Mouse (Mus musculus) kidney, embryonic 14.5 days (tissue): Measurements from ENCODE around the gene Bag6. TPM values are rescaled to one million over a fixed set of nuclear protein-coding genes. Genes with fewer than 3 reads are reported as not detected.

Source experiments
- ATAC-seq: fragments of 200-750 bp; cut with Nextera tagmentation; 2 replicates; pipeline ENCODE4 v1.8.0; 2017; ENCODE audit warnings: moderate number of reproducible peaks, mild to moderate bottlenecking, moderate TSS enrichment, moderate library complexity; ENCODE audit not compliant: low FRiP score, low TSS enrichment
- H3K27ac ChIP-seq: fragments of 300-500 bp; sonication (generic); 2 replicates; pipeline ENCODE4 v1.5.1; 2014; ENCODE audit warnings: low read depth, mild to moderate bottlenecking, low read length, moderate library complexity, mixed read lengths
- H3K27me3 ChIP-seq: fragments of 300-500 bp; sonication (generic); 2 replicates; pipeline ENCODE4 v1.6.1; 2014; ENCODE audit warnings: mild to moderate bottlenecking, low read length; ENCODE audit not compliant: control insufficient read depth, insufficient read depth
- H3K36me3 ChIP-seq: fragments of 300-500 bp; sonication (generic); 2 replicates; pipeline ENCODE4 v1.6.1; 2014; ENCODE audit warnings: low read length, mixed read lengths; ENCODE audit not compliant: control insufficient read depth, insufficient read depth
- H3K4me1 ChIP-seq: fragments of 300-500 bp; sonication (generic); 2 replicates; pipeline ENCODE4 v1.6.1; 2014; ENCODE audit warnings: low read length, mixed read lengths; ENCODE audit not compliant: control insufficient read depth, insufficient read depth
- H3K4me2 ChIP-seq: fragments of 300-500 bp; sonication (generic); replicated peaks from 2 replicates; pipeline ENCODE4 v1.6.1; 2014; ENCODE audit warnings: low read depth, mild to moderate bottlenecking, low read length
- H3K4me3 ChIP-seq: fragments of 300-500 bp; sonication (generic); 2 replicates; pipeline ENCODE4 v1.5.1; 2014; ENCODE audit warnings: mild to moderate bottlenecking, low read length
- H3K9ac ChIP-seq: fragments of 300-500 bp; sonication (generic); 2 replicates; pipeline ENCODE4 v1.6.1; 2014; ENCODE audit warnings: low read depth, mild to moderate bottlenecking, low read length, moderate library complexity
- H3K9me3 ChIP-seq: fragments of 300-500 bp; sonication (generic); 2 replicates; pipeline ENCODE4 v1.6.1; 2016; ENCODE audit warnings: low read length; ENCODE audit not compliant: control insufficient read depth
- WGBS: fragments of 180-500 bp; shearing (Covaris S2); extraction: QIAGEN DNeasy Blood & Tissue Kit; methylation state at CpG from one replicate; pipeline ENCODE4 v1.1.7; 2014; 5-methylcytosine and 5-hydroxymethylcytosine counted together
- polyA plus RNA-seq: library from polyadenylated mRNA; unstranded; fragments of >200 nt; fragmentation: Nextera tagmentation; extraction: Ambion mirVana; gene quantifications from 2 replicates; pipeline ENCODE4 v1.2.1, GENCODE M21; 2014

Bag6 gene
- polyA plus RNA-seq = 82.6 and 99.0 TPM in 2 replicates

- no peaks in the 10 kb centered on the region for H3K9me3 ChIP-seq
- under 1% methylated on average over 66 of the region's 66 CpGs for WGBS
- peak within 1 kb of the TSS; percentile 69 for H3K4me2 ChIP-seq
- peak within 1 kb of the TSS; percentile 74 for H3K4me3 ChIP-seq
- H3K27me3 ChIP-seq = no peaks in the 10 kb centered on the region
- H3K36me3 ChIP-seq = peaks cover 23% of the 10 kb centered on the region
- peaks cover 12% of the 10 kb centered on the region; the same call in 1 of the 2 replicates for H3K4me1 ChIP-seq
- peak within 1 kb of the TSS; percentile 83 for H3K9ac ChIP-seq
- peak; percentile 92 for ATAC-seq
- peak within 1 kb of the TSS; percentile 93 for H3K27ac ChIP-seq
Observed at GRCm38 (mm10) chr17:35134801-35135590, at the start of gene Bag6. Gene Bag6, plus strand, starts transcription at chr17:35135178.

GRCm38 (mm10) chr17:35085208-35085865 lies 49.6 kb upstream of the Bag6 start, which contains the start of gene Ly6g6f:
Gene Ly6g6f, minus strand, starts transcription at chr17:35085610.
- Histone ChIP-seq H3K36me3 (no peaks in the 10 kb centered on the region), H3K9ac (no peak within 1 kb of the TSS), H3K4me3 (no peak within 1 kb of the TSS), H3K27ac (no peak within 1 kb of the TSS), H3K9me3 (no peaks in the 10 kb centered on the region), H3K4me2 (no peak within 1 kb of the TSS), H3K4me1 (peaks cover 7% of the 10 kb centered on the region), H3K27me3 (no peaks in the 10 kb centered on the region)
- WGBS = 85% methylated on average over 7 of the region's 7 CpGs
- no peak for ATAC-seq

GRCm38 (mm10) chr17:35088151-35088550 lies 46.8 kb upstream of the Bag6 start:
- no peak overlapping the region for H3K4me2 ChIP-seq
- no peaks in the 10 kb centered on the region for H3K9me3 ChIP-seq
- peaks cover 15% of the 10 kb centered on the region for H3K36me3 ChIP-seq
- no peak overlapping the region for H3K9ac ChIP-seq
- ATAC-seq = no peak
- peaks cover 12% of the 10 kb centered on the region for H3K4me1 ChIP-seq
- 61% methylated on average over 2 of the region's 2 CpGs for WGBS
- H3K27ac ChIP-seq = no peak overlapping the region
- no peak overlapping the region for H3K4me3 ChIP-seq
- H3K27me3 ChIP-seq = no peaks in the 10 kb centered on the region

- H3K4me3 ChIP-seq = peak within 1 kb of the TSS; percentile 64
- H3K9ac ChIP-seq = peak within 1 kb of the TSS; percentile 86
- H3K36me3 ChIP-seq = peaks cover 20% of the 10 kb centered on the region
- no peaks in the 10 kb centered on the region for H3K9me3 ChIP-seq
- no peaks in the 10 kb centered on the region for H3K27me3 ChIP-seq
- peak within 1 kb of the TSS; percentile 67 for H3K4me2 ChIP-seq
- peak within 1 kb of the TSS; percentile 95 for H3K27ac ChIP-seq
- peaks cover 12% of the 10 kb centered on the region for H3K4me1 ChIP-seq
- ATAC-seq = peak; percentile 98
- WGBS = 4% methylated on average over 53 of the region's 67 CpGs
Observed at GRCm38 (mm10) chr17:35088825-35089644, 45.9 kb upstream of the Bag6 start, which contains the start of gene Abhd16a. Gene Abhd16a, plus strand, starts transcription at chr17:35089263.

- Histone ChIP-seq H3K4me3 (peak overlapping the region; percentile 64), H3K9ac (peak overlapping the region; percentile 86; the same call in 1 of the 2 replicates), H3K27ac (no peak overlapping the region), H3K4me2 (peak overlapping the region; percentile 67), H3K27me3 (no peaks in the 10 kb centered on the region), H3K36me3 (peaks cover 26% of the 10 kb centered on the region), H3K4me1 (peaks cover 12% of the 10 kb centered on the region), H3K9me3 (no peaks in the 10 kb centered on the region)
- ATAC-seq = no peak
- 67% methylated on average over 8 of the region's 8 CpGs for WGBS
Observed at GRCm38 (mm10) chr17:35090166-35090932, 44.6 kb upstream of the Bag6 start.

GRCm38 (mm10) chr17:35092403-35093198 lies 42.4 kb upstream of the Bag6 start:
- no peak overlapping the region for H3K27ac ChIP-seq
- no peak overlapping the region for H3K4me3 ChIP-seq
- ATAC-seq = no peak
- H3K36me3 ChIP-seq = peaks cover 44% of the 10 kb centered on the region
- H3K4me1 ChIP-seq = peaks cover 15% of the 10 kb centered on the region
- no peak overlapping the region for H3K4me2 ChIP-seq
- no peak overlapping the region for H3K9ac ChIP-seq
- no peaks in the 10 kb centered on the region for H3K9me3 ChIP-seq
- 83% methylated on average over 14 of the region's 14 CpGs for WGBS
- H3K27me3 ChIP-seq = no peaks in the 10 kb centered on the region

- H3K9ac ChIP-seq = no peak overlapping the region
- H3K4me2 ChIP-seq = no peak overlapping the region
- no peak for ATAC-seq
- H3K36me3 ChIP-seq = peaks cover 63% of the 10 kb centered on the region
- H3K4me3 ChIP-seq = no peak overlapping the region
- H3K4me1 ChIP-seq = peaks cover 14% of the 10 kb centered on the region
- 92% methylated on average over 15 of the region's 15 CpGs for WGBS
- no peaks in the 10 kb centered on the region for H3K9me3 ChIP-seq
- no peak overlapping the region for H3K27ac ChIP-seq
- H3K27me3 ChIP-seq = no peaks in the 10 kb centered on the region
Observed at GRCm38 (mm10) chr17:35094475-35095365, 40.3 kb upstream of the Bag6 start.
